Mouse (Mus musculus): ENCODE results near the gene Alyref.

DNA sequence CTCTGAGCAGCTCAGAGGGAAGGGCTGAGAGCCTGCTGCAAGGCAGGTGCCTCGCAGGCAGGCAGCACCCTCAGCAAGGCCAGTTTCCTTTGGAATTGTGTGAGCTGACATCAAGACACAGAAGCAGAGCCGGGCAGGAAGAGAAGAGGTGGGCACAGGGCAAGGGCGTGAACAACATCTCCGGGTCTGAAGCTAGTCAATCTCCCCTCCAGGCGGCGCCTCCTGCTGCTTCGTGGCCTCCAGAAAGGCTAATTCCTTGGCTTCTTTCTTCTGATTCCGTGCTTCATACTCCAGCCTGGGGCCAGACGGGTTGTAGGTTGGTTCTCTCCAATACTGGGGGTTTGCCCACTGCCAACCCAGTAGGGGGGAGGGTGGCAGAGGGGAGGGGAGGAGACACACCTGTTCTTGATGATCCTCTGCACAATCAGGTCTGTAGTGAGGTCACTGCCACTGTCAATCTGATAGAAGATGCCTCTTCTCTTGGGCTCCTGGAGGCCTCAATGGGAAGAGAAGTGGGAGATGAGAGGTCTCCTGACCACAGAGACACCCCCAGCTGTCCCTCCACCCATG is 12.4 kb upstream of the Alyref start:
- no peak for TF ChIP-seq HCFC1 (IDR thresholded peaks at IDR 0.05; ENCODE audit: borderline replicate concordance, insufficient read depth, low read length)
- no peak for TF ChIP-seq MAFK (IDR thresholded peaks at IDR 0.05; ENCODE audit: insufficient read depth, low read depth, low read length)

Measured in ES-E14 (cell line).